Mouse (Mus musculus): ENCODE data around the gene Tnni2. TPM values are rescaled to one million over a fixed set of nuclear protein-coding genes. Genes with fewer than 3 reads are reported as not detected.

The Tnni2 gene
- total RNA-seq, 4 experiments from 2014 or later, result 1.2 to 4.9 (median 2.7) TPM

DNA sequence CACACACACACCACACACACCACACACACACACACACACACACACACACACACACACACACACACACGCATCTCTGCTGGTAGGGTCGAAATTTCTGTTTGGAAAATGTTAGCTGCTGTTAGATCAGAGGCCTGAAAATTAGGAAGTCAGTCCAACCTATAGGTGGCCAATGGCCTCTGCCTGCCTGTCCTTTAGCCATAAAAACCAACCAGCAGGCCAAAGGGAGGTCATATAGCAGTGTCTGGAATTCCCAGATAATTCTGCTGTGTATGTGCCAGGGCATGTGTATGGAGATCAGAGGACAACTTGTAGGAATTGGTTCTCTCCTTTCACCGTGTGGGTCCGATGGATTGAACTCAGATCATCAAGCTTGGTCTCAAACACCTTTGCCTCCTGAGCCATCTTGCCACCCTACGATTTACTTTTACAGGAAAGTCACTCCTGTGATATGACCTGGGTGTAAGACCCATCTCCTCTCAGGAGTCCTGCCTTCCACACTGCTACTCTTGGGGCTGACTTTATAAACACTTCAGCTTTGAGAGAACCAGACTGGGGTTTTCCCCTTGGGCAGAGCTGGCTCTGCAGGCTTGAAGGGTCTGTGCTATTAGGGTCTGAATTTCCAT, 17.2 kb downstream of the Tnni2 start:
- DNase-seq (ENCODE audit: low spot score in 2 of 2), result no peak

GRCm38 (mm10) chr7:142459299-142459691, 17.7 kb downstream of the Tnni2 start:
- no peak for DNase-seq (ENCODE audit: low spot score in 2 of 2)

GRCm38 (mm10) chr7:142460636-142461077, 19.0 kb downstream of the Tnni2 start, which contains the start of gene Lsp1:
Gene Lsp1, plus strand, starts transcription at chr7:142460809.
- DNase-seq (ENCODE audit: low spot score in 2 of 2), result no peak

GRCm38 (mm10) chr7:142461446-142461845, 19.8 kb downstream of the Tnni2 start:
- no peak for DNase-seq (ENCODE audit: low spot score in 2 of 2)

DNA sequence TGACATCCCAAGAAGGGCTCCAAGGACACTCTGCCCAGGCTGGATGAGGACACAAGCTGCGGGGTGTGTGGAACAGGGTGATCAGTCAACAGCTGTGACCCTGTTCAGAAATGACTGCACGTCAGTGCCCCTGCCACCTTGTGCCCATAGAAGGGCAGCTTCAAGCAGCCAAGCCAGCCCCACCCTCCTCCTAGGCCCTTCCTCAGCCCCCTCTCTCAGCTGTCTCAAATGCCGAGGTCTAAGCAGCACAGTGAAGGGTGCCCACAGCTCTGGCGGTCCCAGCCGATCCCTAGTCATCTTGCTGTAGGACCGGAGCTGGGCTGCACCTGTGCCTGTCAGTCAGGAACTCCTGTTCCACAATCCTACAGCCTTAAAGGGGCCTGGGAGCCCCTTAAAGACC, 20.6 kb downstream of the Tnni2 start:
- no peak for DNase-seq (ENCODE audit: low spot score in 2 of 2)

GRCm38 (mm10) chr7:142462594-142463078, 21.0 kb downstream of the Tnni2 start:
- DNase-seq (ENCODE audit: low spot score in 2 of 2), result no peak

GRCm38 (mm10) chr7:142470171-142470691, 28.6 kb downstream of the Tnni2 start:
- DNase-seq (ENCODE audit: low spot score in 2 of 2), result no peak

- DNase-seq (ENCODE audit: low spot score in 2 of 2), result no peak
Measured at GRCm38 (mm10) chr7:142470808-142471413, 29.3 kb downstream of the Tnni2 start.

DNA sequence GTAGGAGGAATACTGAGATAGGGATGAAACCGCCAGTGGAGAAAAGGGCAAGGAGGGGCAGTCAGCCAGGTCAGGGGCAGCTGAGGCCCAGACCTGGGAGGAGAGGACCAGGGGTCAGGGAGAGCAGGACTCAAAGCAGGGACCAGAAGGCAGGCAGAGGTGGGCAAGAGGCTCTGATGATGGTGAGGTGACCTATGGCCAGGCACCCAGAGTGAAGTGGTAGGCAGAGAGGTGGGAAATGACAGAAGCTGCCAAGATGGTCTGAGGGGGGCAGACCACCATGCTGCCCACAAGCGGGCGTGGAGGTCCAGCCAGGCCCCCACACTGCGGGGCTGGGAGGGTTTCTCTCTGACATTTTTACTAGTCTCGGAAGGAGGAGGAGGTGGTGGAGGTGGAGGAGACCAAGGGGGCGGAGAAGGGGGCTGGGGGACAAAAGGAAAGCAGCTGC, 29.8 kb downstream of the Tnni2 start:
- no peak for DNase-seq (ENCODE audit: low spot score in 2 of 2)

- DNase-seq (ENCODE audit: low spot score in 2 of 2), result no peak
Measured at GRCm38 (mm10) chr7:142471884-142472570, 30.4 kb downstream of the Tnni2 start.

- no peak for DNase-seq (ENCODE audit: low spot score in 2 of 2)
Measured at GRCm38 (mm10) chr7:142472936-142473335, 31.3 kb downstream of the Tnni2 start.

GRCm38 (mm10) chr7:142473476-142473875, 31.9 kb downstream of the Tnni2 start:
- no peak for DNase-seq (ENCODE audit: low spot score in 2 of 2)

- DNase-seq (ENCODE audit: low spot score in 2 of 2), result no peak
Measured at GRCm38 (mm10) chr7:142474799-142475198, 33.2 kb downstream of the Tnni2 start.

GRCm38 (mm10) chr7:142475641-142476040, 34.0 kb downstream of the Tnni2 start:
- no peak for DNase-seq (ENCODE audit: low spot score in 2 of 2)

DNA sequence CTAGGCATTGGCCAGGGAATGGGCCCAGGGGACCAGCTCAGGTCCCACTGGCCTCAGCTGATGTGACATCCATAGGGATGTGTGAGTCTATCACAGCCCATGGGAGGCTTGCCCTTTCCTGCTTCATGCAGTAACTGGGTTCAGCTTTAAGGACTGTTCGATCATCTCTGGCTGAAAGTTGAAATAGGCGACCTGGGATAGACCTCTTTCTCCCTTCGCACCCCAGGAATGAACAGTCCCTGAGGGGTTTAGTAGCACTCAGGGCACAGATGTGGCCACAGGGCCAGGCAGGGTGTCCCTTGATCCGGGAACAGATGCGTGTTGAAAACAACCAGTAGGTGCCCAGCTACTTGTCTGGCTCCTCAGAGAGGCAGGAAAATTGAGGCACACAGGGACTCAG, 34.7 kb downstream of the Tnni2 start:
- no peak for DNase-seq (ENCODE audit: low spot score in 2 of 2)

DNA sequence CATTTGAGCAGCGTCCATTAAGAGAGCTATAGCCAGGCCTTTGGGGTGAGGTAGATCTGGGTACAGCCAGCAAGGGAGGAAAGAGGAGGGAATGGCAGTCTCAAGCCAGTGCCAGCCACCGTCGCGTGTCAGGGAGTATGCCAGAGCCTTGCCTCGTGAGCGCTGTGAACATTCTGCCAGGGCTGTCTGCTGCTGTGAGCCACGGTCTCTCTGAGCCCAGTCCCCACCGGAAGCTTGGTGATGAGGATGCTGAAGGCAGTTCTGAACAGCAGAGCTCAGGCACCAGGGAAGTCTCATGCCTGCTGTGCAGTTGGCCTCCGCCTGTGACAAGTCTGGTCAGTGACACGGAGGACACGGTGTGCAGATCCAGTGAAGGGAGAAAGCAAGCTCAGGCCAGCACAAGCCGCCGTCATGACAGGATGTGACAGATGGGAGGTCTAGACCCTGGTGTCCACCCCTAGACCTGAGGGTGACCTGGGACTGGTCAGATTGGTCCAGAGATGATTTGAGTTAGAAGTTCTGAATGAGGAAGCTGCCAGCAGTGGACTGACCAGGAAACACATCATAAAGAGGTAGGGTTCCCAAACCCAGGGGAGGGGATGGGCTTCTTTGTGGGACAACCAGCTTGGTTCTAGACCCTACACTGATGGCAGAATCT, 35.3 kb downstream of the Tnni2 start:
- no peak for DNase-seq (ENCODE audit: low spot score in 2 of 2)

DNA sequence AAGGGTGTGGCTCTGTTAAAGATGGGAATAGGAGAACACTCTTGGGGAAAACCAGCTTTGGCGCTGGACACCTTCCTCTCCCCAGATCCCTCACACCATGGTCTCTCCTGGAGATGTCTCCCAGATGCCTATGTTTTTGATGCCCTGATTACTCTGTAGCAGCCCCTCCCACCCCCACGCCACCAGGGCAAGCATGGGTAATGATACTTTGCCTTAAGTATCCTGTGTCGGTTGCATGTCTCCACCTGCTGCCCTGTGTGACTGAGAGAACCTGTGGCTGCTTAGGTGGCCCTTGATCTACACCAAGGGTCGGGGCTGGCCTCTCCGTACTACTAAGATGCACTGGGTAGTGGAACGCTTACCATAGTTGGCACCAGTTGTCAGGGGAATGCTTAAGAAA, 36.4 kb downstream of the Tnni2 start:
- no peak for DNase-seq (ENCODE audit: low spot score in 2 of 2)

GRCm38 (mm10) chr7:142478574-142478973, 37.0 kb downstream of the Tnni2 start:
- no peak for DNase-seq (ENCODE audit: low spot score in 2 of 2)

GRCm38 (mm10) chr7:142479307-142479706, 37.7 kb downstream of the Tnni2 start:
- no peak for DNase-seq (ENCODE audit: low spot score in 2 of 2)

DNA sequence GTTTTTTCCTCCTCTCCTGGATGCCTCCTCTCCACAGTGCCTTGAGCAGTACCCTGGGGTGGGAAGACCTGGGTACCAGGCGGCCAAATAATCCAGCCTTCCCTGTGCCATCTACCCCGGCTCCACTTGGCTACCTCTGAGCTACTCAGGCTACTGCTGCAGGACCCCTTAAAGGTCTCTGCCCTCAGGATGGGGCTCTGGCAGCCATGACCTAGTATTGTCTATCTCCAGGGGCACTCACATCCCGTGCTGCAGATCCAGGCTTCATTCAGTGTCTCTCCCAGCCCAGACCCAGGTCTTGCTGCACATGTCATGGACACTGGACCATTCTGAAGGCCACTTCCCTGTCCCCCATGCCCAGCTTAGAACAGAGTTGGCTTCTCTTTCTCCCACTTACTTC, 38.3 kb downstream of the Tnni2 start:
- no peak for DNase-seq (ENCODE audit: low spot score in 2 of 2)

GRCm38 (mm10) chr7:142480661-142481060, 39.1 kb downstream of the Tnni2 start:
- DNase-seq (ENCODE audit: low spot score in 2 of 2), result no peak

DNA sequence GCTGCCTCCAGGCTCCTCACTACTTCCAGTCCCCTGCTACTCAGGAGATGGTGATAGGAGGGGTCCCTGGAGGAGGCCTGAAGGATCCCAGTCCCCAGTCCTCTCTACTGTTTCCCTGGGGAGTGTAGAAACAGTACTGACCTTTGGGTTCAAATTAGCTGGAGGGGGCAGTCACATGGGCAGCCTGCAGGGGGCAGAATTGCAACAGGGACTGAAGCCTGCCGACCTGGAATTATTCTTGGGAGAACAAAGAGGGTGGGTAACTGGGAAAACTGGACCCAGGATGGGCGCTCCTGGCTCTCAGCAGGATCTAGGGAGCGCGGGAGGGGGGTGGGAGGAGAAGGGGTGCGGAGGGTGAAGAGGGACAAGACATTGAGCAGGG, 39.6 kb downstream of the Tnni2 start:
- DNase-seq (ENCODE audit: low spot score in 2 of 2), result no peak
